Mouse (Mus musculus) erythroblast, embryonic 14.5 days (primary cell): Measurements from ENCODE around the gene Hmga2.

Experiments used
- GATA1 ChIP-seq: IDR thresholded peaks from 2 replicates; pipeline ENCODE4 v1.6.1; 2012; ENCODE audit warnings: low read length, inconsistent platforms, mixed read lengths
- TAL1 ChIP-seq: IDR thresholded peaks from 3 replicates; pipeline ENCODE4 v1.6.1; 2012; ENCODE audit warnings: low read length, inconsistent platforms, mixed read lengths

GRCm38 (mm10) chr10:120521912-120522575 is 45.8 kb upstream of the Hmga2 start:
- TF ChIP-seq TAL1 (no peak), GATA1 (no peak)
